Mouse (Mus musculus): ENCODE data around the gene Stard3.

Stard3 gene

GRCm38 (mm10) chr11:98400161-98400726, 42.1 kb downstream of the Stard3 start, which contains the start of gene Pgap3:
Gene Pgap3, minus strand, starts transcription at chr11:98400490.
- peak; percentile 94 for DNase-seq

DNA sequence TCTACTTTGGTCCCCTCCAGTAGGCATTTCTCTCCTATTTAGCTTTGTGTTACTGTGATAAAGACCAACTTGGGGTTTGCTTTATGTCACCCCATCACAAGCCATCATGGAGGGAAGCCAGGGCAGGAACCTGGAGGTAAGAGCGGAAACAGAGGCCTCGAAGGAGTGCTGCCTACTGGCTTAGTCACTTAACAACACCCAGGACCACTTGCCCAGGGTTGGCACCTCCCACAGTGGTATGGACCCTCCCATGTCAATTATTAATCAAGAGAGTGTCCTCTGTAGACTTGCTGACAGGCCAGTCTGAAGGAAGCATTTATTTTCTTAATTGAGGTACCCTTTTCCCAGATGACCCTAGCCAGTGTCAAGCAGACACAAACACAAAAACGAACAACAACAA, 42.6 kb downstream of the Stard3 start:
- peak in 1 of 2 experiments; percentile 37 for DNase-seq

GRCm38 (mm10) chr11:98406621-98407020, 48.5 kb downstream of the Stard3 start:
- no peak for DNase-seq

DNA sequence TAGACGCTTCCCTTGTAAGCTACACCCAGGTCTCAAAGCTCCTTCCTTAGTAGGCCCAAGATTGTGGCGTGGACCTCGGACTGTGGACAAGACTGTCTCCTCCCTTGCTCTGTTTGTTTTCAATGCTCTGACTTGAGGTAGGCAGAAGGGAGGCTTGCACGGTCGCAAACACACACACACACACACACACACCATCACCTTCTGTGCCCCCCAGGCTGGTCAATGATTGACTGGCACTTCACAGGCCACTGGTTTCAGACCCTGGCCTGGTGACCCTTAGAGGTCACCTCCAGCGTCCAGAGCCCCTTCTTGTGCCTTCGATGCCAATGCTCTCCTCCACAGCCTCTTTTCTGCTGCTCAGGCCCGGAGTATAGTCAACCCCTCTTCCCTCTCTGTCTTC, 50.7 kb downstream of the Stard3 start:
- DNase-seq: no peak

GRCm38 (mm10) chr11:98409341-98409822, 51.2 kb downstream of the Stard3 start:
- no peak for DNase-seq

DNA sequence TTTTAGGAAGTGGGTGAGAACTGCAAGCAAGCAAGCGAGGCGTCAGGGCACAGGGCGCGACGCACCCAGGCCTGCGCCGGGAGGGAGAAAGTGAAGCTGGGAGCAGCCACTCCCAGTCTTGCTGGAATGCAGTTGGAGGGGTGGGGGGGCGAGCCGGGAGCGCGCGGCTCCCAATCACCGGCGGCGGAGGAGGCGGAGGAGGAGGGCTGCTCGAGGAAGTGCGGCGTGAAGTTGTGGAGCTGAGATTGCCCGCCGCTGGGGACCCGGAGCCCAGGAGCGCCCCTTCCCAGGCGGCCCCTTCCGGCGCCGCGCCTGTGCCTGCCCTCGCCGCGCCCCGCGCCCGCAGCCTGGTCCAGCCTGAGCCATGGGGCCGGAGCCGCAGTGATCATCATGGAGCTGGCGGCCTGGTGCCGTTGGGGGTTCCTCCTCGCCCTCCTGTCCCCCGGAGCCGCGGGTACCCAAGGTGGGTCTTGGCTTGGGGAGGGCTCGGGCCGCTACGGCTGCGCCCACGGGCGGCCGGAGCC, 54.2 kb downstream of the Stard3 start, which contains the start of gene Erbb2:
Gene Erbb2, plus strand, starts transcription at position 198 of the 524 bp plus-strand sequence.
- DNase-seq: peak; percentile 50 to 54

GRCm38 (mm10) chr11:98412797-98413301, 54.7 kb downstream of the Stard3 start:
- DNase-seq: peak; percentile 25 to 30

GRCm38 (mm10) chr11:98413731-98414130, 55.6 kb downstream of the Stard3 start:
- DNase-seq: no peak

DNA sequence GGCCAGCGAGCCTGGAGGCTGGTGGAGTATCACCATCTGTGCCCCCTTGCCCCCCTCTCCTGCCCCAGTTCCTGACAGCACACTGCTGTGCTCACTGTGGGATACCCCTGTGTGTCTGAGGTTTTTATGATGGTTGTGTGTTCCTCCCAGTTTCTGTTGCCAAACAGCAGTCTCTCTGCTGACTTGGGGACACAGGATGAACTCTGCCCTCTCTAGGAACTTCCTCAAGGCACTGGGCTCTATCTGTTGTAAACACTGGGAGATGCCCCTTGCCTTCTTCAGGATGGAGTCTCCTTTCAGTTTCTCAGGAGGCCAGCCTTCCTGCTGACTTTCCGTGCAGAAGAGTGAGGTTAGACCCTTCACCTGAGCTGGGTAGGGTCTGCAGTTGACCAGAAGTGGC, 56.0 kb downstream of the Stard3 start:
- DNase-seq: no peak

GRCm38 (mm10) chr11:98417074-98417473, 58.9 kb downstream of the Stard3 start:
- no peak for DNase-seq

GRCm38 (mm10) chr11:98418273-98418672, 60.1 kb downstream of the Stard3 start:
- DNase-seq: no peak

- no peak for DNase-seq
Measured at GRCm38 (mm10) chr11:98418939-98419547, 60.9 kb downstream of the Stard3 start.

- no peak for DNase-seq
Measured at GRCm38 (mm10) chr11:98426592-98426991, 68.4 kb downstream of the Stard3 start.

GRCm38 (mm10) chr11:98428436-98428835, 70.3 kb downstream of the Stard3 start:
- no peak for DNase-seq
